Mouse (Mus musculus): ENCODE measurements around the gene Atp8b2. TPM values are rescaled to one million over a fixed set of nuclear protein-coding genes. Genes with fewer than 3 reads are reported as not detected.

The Atp8b2 gene
- total RNA-seq, 2 experiments from 2014 or later = 77.0 to 88.7 TPM

DNA sequence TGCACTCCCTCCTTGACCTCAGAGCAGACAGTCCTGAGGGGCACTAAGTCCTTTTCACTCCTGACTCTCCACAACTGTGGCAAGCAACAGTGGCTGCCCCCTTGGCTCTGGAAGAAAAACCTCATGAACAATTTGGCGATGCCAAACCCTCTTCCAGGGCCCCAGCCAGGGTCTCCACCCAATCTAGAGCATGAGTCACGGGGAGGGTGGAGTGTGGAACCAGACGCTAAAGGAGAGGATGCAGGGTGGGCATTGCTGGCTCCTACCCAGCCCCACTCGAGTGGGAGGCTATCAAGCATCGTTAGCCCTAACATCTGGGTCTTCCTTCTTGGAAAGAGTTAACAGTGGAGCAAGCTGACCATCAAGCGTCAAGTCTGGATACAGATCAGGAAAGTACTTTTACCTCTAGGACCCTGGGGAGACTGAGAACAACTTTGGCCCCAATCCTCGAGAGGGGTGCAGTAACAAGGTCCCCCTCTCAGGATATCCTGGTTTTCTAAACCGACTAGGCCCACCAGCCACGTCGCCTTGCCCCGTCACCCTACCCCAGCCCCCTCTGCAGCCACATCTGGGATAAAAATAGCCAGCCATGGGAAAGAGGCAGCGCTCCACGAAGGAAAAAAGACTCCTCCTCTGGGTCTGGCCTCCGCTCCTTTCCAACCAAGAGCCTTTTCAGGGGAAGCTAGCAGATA, 1.1 kb downstream of the Atp8b2 start:
- DNase-seq (ENCODE audit: extremely low spot score in 1 of 2, low spot score in 2 of 2) = peak in 1 of 2 experiments; percentile 66
- intact Hi-C loops (cut with DNase I) = loop anchor here (5.0 kb wide), 2 partner anchors 35 to 115 kb away; partner anchors contain the start of gene Hax1

- intact Hi-C loops (cut with DNase I) = loop anchor here (5.0 kb wide), 2 partner anchors 36 to 116 kb away; partner anchors contain the start of gene Hax1
- DNase-seq (ENCODE audit: extremely low spot score in 1 of 2, low spot score in 2 of 2) = no peak
These were observed 1.9 kb downstream of the Atp8b2 start for GRCm38 (mm10) chr3:89961436-89961835.

DNA sequence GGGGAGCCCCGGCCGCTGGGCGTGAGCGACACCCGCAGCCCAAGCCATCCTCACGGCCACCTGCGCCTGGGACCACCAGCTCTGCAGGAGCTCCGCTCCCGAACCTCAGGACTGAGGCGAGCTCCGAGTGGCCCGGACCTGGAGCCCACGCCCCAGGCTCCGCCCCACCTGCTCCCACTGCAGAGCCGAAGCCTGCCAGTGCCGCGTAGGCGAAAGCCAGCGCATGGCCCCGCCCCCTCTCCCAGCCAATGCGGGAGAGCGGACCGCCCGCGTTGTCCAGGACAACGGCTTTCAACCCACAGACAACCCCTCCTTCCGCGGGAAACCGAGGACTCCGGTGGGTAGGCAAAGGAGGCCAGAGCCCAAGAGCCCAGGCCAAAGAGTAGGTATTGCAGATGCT, 2.8 kb downstream of the Atp8b2 start:
- peak; percentile 93 to 97 for DNase-seq (ENCODE audit: extremely low spot score in 1 of 2, low spot score in 2 of 2)
- intact Hi-C loops (cut with DNase I) = loop anchor here (5.0 kb wide), 2 partner anchors 37 to 117 kb away; partner anchors contain the start of gene Hax1

- peak; percentile 51 to 63 for DNase-seq (ENCODE audit: extremely low spot score in 1 of 2, low spot score in 2 of 2)
- intact Hi-C loops (cut with DNase I) = no loop called here
These were observed 3.9 kb downstream of the Atp8b2 start for GRCm38 (mm10) chr3:89959435-89959834.

DNA sequence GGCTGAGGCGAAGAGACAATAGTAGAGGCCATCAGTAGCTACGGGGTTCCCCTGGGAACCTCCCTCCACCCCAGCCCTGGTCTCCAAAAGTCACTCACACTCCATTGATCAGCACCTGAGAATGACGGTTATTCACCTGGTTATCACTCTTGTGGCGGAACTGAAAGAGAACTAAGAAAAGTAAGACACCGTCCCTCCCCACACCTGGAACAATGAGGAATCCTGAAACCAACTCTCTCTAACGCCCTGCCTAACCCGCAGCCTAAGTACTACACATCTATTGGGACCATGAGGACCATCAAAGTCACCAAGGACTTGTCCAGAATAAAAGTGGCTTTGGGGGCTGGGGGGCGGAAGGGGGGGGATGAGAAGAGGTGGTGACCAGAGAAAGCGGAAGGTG, 5.4 kb downstream of the Atp8b2 start:
- intact Hi-C loops (cut with DNase I) = no loop called here
- DNase-seq (ENCODE audit: extremely low spot score in 1 of 2, low spot score in 2 of 2) = no peak

DNA sequence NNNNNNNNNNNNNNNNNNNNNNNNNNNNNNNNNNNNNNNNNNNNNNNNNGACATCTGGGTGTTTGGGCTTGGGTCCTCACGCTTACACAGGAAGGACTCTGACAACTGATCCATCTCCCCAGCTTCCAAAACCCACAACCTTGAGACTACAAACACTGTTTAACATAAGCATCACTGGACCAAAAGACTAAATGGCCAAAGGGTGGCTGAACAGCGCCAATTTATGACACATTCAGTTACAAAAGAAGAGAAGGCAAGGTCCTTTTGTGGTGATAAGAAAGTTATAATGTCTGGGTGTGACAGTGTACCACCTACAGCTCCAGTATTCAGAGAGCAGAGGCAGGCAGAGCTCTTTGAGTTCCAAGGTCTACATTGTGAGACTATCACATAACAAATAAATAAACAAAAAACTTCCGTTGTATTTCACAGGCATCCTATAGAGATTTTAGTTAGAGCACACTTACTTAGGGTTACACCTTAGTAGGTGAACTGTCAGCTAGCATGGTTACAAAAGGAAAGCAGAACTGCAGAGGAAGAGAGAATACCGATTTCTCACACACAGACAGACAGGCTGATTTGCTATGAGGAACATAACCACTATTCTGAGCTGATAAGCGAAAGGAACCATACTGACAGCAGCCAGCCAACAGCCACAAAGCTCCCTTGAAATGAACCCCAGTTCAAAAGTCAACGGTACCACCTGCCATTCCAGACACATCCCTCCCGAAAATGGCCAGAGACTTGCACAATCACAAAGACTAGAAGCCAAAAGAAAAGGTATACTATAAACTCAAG, 6.9 kb downstream of the Atp8b2 start:
- no peak for DNase-seq (ENCODE audit: extremely low spot score in 1 of 2, low spot score in 2 of 2)
- intact Hi-C loops (cut with DNase I) = no loop called here

GRCm38 (mm10) chr3:89953420-89953819, 9.9 kb downstream of the Atp8b2 start:
- DNase-seq (ENCODE audit: extremely low spot score in 1 of 2, low spot score in 2 of 2) = peak; percentile 75 to 82
- intact Hi-C loops (cut with DNase I) = no loop called here

DNA sequence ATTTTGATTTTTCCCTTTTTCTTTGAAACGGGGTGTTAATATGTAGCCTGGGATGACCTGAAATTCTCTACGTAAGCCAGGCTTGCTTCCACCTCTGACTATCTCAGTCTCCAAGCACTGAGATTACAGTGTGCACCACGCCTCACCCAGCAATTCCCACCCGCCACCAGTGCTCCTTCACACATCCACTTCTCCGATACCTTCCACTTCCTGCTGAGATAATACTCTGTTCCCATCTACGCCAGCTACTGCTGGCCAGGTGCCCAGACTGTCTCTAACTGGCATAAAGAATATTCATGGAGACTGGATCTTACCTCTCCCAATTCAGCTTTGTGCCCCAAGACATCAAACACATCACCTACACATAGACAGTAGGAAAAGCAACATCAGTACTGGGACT, 14.7 kb downstream of the Atp8b2 start:
- peak; percentile 33 to 56 for DNase-seq (ENCODE audit: extremely low spot score in 1 of 2, low spot score in 2 of 2)

GRCm38 (mm10) chr3:89948021-89948420, 15.3 kb downstream of the Atp8b2 start:
- intact Hi-C loops (cut with DNase I) = no loop called here
- no peak for DNase-seq (ENCODE audit: extremely low spot score in 1 of 2, low spot score in 2 of 2)

More for the DNA sequence above, 14.7 kb downstream of the Atp8b2 start:
- intact Hi-C loops (cut with DNase I) = no loop called here

DNA sequence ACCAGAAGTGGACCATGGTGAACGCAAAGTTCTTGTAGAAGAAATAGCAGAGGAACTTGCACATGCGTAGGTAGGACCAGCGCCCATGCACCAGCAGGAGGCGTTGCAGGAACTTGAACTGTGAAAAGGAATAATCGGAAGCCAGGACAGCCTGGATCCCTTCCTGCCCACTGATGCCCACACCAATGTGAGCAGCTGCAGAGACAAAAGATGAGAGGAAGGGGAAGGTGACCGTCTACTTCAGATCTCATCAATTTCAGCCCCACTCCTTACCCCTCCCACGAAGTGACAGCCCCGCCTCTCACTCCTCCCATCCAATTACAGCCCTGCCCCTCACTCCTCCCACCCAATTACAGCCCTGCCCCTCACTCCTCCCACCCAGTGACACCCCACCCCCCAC, 18.3 kb downstream of the Atp8b2 start:
- intact Hi-C loops (cut with DNase I) = no loop called here
- no peak for DNase-seq (ENCODE audit: extremely low spot score in 1 of 2, low spot score in 2 of 2)

GRCm38 (mm10) chr3:89942894-89943293, 20.4 kb downstream of the Atp8b2 start:
- intact Hi-C loops (cut with DNase I) = no loop called here
- no peak for DNase-seq (ENCODE audit: extremely low spot score in 1 of 2, low spot score in 2 of 2)

- DNase-seq (ENCODE audit: extremely low spot score in 1 of 2, low spot score in 2 of 2) = no peak
- intact Hi-C loops (cut with DNase I) = no loop called here
These were observed 26.8 kb downstream of the Atp8b2 start for GRCm38 (mm10) chr3:89936495-89936894.

- intact Hi-C loops (cut with DNase I) = no loop called here
- DNase-seq (ENCODE audit: extremely low spot score in 1 of 2, low spot score in 2 of 2) = no peak
These were observed 30.4 kb downstream of the Atp8b2 start for GRCm38 (mm10) chr3:89932925-89933324.

GRCm38 (mm10) chr3:89928956-89929355, 34.4 kb downstream of the Atp8b2 start:
- intact Hi-C loops (cut with DNase I) = no loop called here

DNA sequence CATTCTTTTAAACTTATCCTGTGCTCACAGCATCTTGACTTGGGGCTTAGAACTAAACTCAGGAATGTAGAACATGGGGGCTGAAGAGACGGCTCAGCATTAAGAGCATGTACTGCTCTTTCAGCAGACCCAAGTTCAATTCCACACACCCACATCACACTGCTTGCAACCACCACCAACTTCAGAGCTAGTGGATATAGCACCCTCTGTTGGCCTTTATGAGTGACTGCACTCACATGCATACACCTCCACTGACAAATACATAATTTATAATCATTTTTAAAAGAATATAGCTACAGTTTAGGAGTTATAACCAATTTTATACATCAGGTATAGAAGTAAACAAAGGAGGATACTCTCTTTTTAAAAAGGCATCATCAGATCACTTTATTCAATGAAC, 36.9 kb downstream of the Atp8b2 start:
- DNase-seq (ENCODE audit: extremely low spot score in 1 of 2, low spot score in 2 of 2) = no peak
- intact Hi-C loops (cut with DNase I) = no loop called here

More at GRCm38 (mm10) chr3:89928956-89929355, 34.4 kb downstream of the Atp8b2 start:
- DNase-seq (ENCODE audit: extremely low spot score in 1 of 2, low spot score in 2 of 2) = no peak

DNA sequence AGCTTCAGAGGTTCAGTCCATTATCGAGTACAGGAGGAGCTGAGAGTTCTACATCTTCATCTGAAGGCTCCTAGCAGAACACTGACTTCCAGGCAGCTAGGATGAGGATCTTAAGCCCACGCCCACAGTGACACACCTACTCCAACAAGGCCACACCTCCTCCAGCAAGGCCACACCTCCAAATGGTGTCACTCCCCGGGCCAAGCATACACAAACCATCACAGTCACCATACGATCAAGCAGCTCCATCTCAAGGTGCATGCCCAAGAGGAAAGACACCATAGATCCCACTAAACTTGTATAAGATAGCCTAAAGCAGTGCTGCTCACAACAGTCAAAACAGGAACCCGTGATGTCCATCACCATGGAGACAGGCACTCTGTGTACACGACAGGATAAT, 42.6 kb downstream of the Atp8b2 start:
- DNase-seq (ENCODE audit: extremely low spot score in 1 of 2, low spot score in 2 of 2) = no peak
- intact Hi-C loops (cut with DNase I) = no loop called here

GRCm38 (mm10) chr3:89917408-89917807, 45.9 kb downstream of the Atp8b2 start:
- DNase-seq (ENCODE audit: extremely low spot score in 1 of 2, low spot score in 2 of 2) = no peak
- intact Hi-C loops (cut with DNase I) = no loop called here

DNA sequence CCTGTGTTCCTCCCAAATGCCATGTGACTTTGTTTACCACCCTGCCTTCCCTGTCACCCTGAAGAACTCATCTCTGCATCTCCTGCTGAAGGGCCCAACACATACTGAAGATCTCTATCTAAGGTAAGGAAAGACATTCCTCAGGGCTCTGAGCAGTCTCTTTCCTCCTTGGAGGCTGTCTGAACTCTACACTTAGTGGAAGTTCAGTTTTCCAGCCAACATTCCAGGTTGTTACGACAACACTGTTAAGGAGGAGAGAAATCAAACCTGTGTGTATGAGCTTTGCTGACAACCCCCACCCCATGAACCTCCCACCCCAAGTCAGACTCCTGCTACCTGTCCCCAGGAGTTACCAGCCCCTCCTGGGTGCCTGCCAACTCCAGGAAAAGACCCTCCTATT, 46.7 kb downstream of the Atp8b2 start:
- no peak for DNase-seq (ENCODE audit: extremely low spot score in 1 of 2, low spot score in 2 of 2)
- intact Hi-C loops (cut with DNase I) = no loop called here

DNA sequence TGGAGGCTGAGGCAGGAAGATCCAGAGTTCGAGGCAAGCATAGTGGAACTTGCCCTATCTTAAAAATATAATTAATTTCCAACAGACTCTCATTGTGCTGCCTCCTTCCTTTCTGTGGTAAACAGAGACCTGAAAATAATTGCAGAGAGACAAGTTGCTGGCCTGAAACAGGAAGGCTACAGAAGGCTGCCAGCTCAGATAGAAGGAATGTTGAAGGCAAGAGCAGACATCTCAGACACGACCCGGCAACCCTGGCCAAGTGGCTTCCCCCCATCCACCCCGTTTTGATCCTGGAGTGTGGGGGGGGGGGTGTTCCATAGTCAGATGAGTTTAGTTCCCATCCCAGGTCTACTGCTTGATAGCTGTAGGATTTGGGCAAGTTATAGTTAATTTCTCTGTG, 48.6 kb downstream of the Atp8b2 start:
- intact Hi-C loops (cut with DNase I) = loop anchor here (5.0 kb wide), 1 partner anchor 42 kb away; no protein-coding TSS in a partner anchor
- no peak for DNase-seq (ENCODE audit: extremely low spot score in 1 of 2, low spot score in 2 of 2)

All from left cerebral cortex, postnatal 10 days (tissue).